In the genomic region with DNA sequence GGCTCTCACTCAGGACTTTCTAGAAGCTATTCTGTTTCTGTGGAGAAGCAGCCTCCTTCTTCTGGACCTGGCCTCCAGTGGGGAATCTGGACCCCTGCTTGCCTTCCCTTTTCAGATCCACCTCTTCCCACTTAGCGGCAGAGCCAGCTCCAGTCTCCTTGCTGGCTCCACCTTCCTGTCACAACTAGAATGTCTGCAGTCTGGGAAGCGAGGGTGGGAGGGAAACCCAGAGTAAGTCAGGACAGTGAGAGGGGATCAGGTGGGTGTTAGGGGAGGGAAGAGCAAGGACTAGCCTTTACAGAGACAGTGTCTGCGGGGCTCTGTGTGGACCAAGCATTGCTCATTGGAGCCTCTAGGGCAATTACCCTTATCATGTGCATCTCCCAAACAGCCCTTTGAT, we compare ENCODE assay signal across 8 mouse cellular contexts. TPM values are rescaled to one million over a fixed set of nuclear protein-coding genes. Genes with fewer than 3 reads are reported as not detected.
DNase-seq lines count a peak whose midpoint lies in the region; ATAC-seq and TF ChIP-seq lines count a peak whose summit lies in the region.

No protein-coding gene starts in this region.

- H3K4me1 ChIP-seq in embryonic facial prominence, embryonic 14.5 days (ENCODE audit: control insufficient read depth, insufficient read depth, low read length) = peaks cover 18% of the 10 kb centered on the region
- peaks cover 24% of the 10 kb centered on the region for H3K4me1 ChIP-seq in hindbrain, embryonic 16.5 days (ENCODE audit: control insufficient read depth, insufficient read depth, low read depth, low read length)

- peak; percentile 40 for TF ChIP-seq CTCF in left cerebral cortex, adult 2 months (IDR thresholded peaks at IDR 0.05)

- peak overlapping the region; percentile 23 for H3K4me2 ChIP-seq in embryonic facial prominence, embryonic 14.5 days (ENCODE audit: low read depth, low read length)
- H3K4me2 ChIP-seq in hindbrain, embryonic 16.5 days (ENCODE audit: low read length) = peak overlapping the region; percentile 81

- ATAC-seq in embryonic facial prominence, embryonic 14.5 days (ENCODE audit: low read depth) = no peak
- no peak for ATAC-seq in hindbrain, embryonic 16.5 days

- peaks cover 35% of the 10 kb centered on the region for H3K27me3 ChIP-seq in embryonic facial prominence, embryonic 14.5 days (replicated peaks; ENCODE audit: control insufficient read depth, insufficient read depth, low read length)
- no peaks in the 10 kb centered on the region for H3K27me3 ChIP-seq in hindbrain, embryonic 16.5 days (replicated peaks; ENCODE audit: control insufficient read depth, insufficient read depth, low read length)

- H3K9me3 ChIP-seq in embryonic facial prominence, embryonic 14.5 days (ENCODE audit: control insufficient read depth, low read length) = no peaks in the 10 kb centered on the region
- no peaks in the 10 kb centered on the region for H3K9me3 ChIP-seq in hindbrain, embryonic 16.5 days (ENCODE audit: control insufficient read depth, low read length)

- intact Hi-C loops in left cerebral cortex, adult 2 months (cut with DNase I) = loop anchor here (10.0 kb wide), 1 partner anchor 399 kb away; no protein-coding TSS in a partner anchor

- no peaks in the 10 kb centered on the region for H3K36me3 ChIP-seq in embryonic facial prominence, embryonic 14.5 days (ENCODE audit: control insufficient read depth, insufficient read depth, low read length)
- H3K36me3 ChIP-seq in hindbrain, embryonic 16.5 days (ENCODE audit: control insufficient read depth, insufficient read depth, low read length) = no peaks in the 10 kb centered on the region

- no peak overlapping the region for H3K9ac ChIP-seq in embryonic facial prominence, embryonic 14.5 days (ENCODE audit: low read depth, low read length)
- H3K9ac ChIP-seq in hindbrain, embryonic 16.5 days (ENCODE audit: low read depth, low read length) = peak overlapping the region; percentile 52

- 7% methylated on average over 3 of the region's 3 CpGs for WGBS in embryonic facial prominence, embryonic 14.5 days
- WGBS in hindbrain, embryonic 16.5 days = 9% methylated on average over 3 of the region's 3 CpGs

- H3K4me3 ChIP-seq in left cerebral cortex, adult 2 months = peak overlapping the region; percentile 89
- no peak overlapping the region for H3K4me3 ChIP-seq in embryonic facial prominence, embryonic 14.5 days (ENCODE audit: low read depth, low read length)
- H3K4me3 ChIP-seq in hindbrain, embryonic 16.5 days (ENCODE audit: low read length) = peak overlapping the region; percentile 91

- no peak overlapping the region for H3K27ac ChIP-seq in left cerebral cortex, adult 2 months
- no peak overlapping the region for H3K27ac ChIP-seq in embryonic facial prominence, embryonic 14.5 days (replicated peaks; ENCODE audit: low read depth, low read length)
- no peak overlapping the region for H3K27ac ChIP-seq in hindbrain, embryonic 16.5 days (ENCODE audit: low read depth, low read length)

- DNase-seq in left cerebral cortex, adult 2 months (ENCODE audit: extremely low spot score in 1 of 2, low spot score in 2 of 2) = no peak
- no peak for DNase-seq in left cerebral cortex, adult 9 months (ENCODE audit: low spot score in 2 of 2)
- no peak for DNase-seq in embryonic facial prominence, embryonic 14.5 days (ENCODE audit: low spot score)
- peak; percentile 47 for DNase-seq in retina, embryonic 14.5 days (ENCODE audit: low spot score)
- DNase-seq in adrenal gland, postnatal 36 days = no peak
- DNase-seq in kidney, postnatal 4 days = no peak
- DNase-seq in urinary bladder, adult 2 months (ENCODE audit: low spot score) = no peak

RNA-seq across cellular contexts. Expression of gene Plxna4, which starts 4.4 kb away (rescaled TPM):
- total RNA-seq in left cerebral cortex, adult 2 months (2021) = 10 to 100 TPM; 70.2 to 71.6 TPM
- 5.3 and 6.1 TPM in 2 replicates for polyA plus RNA-seq in embryonic facial prominence, embryonic 14.5 days (2014; fragmentation: Nextera tagmentation; extraction: Ambion mirVana)
- polyA plus RNA-seq in hindbrain, embryonic 16.5 days (2015; fragmentation: Nextera tagmentation; extraction: Ambion mirVana) = 14.0 and 15.2 TPM in 2 replicates
- total RNA-seq in adrenal gland, postnatal 36 days (2021) = 1 to 10 TPM; 4.3 to 5.2 TPM
- 6.6 and 10.8 TPM in 2 replicates for polyA plus RNA-seq in urinary bladder, adult 2 months (2012; rRNA removed)
